Mouse (Mus musculus) megakaryocyte, embryonic 14.5 days (primary cell): ENCODE data around the gene Fras1.

Experiments used
- FLI1 ChIP-seq: IDR thresholded peaks from 2 replicates; pipeline ENCODE4 v1.6.1; 2012; ENCODE audit warnings: low read length, inconsistent platforms, mixed read lengths
- GATA1 ChIP-seq: IDR thresholded peaks from 3 replicates; pipeline ENCODE4 v1.6.1; 2012; ENCODE audit warnings: mixed read lengths, low read length, inconsistent platforms, borderline replicate concordance

GRCm38 (mm10) chr5:96408291-96408690 is 34.5 kb downstream of the Fras1 start:
- TF ChIP-seq FLI1 (no peak), GATA1 (no peak)
